Mouse (Mus musculus) embryonic facial prominence, embryonic 11.5 days (tissue): ENCODE data around the gene Gripap1. TPM values are rescaled to one million over a fixed set of nuclear protein-coding genes. Genes with fewer than 3 reads are reported as not detected.
"Not testable (repeated sequence)": the region's sequence is repeated elsewhere in the genome, so short reads cannot be mapped to it uniquely, and the experiment has no call there.

Source experiments
- ATAC-seq: fragments of 200-750 bp; cut with Nextera tagmentation; replicated peaks from 2 replicates; pipeline ENCODE4 v1.8.0; 2017; ENCODE audit warnings: low read depth; ENCODE audit not compliant: insufficient number of reproducible peaks, low FRiP score, low TSS enrichment
- DNase-seq: peaks from one replicate; pipeline ENCODE4 v3.0.0-alpha.2; 2015; ENCODE audit warnings: low spot score
- H3K27ac ChIP-seq: fragments of 300-500 bp; sonication (generic); replicated peaks from 2 replicates; pipeline ENCODE4 v1.5.1; 2014; ENCODE audit warnings: mild to moderate bottlenecking, low read depth, low read length, control low read depth
- H3K27me3 ChIP-seq: fragments of 300-500 bp; sonication (generic); 2 replicates; pipeline ENCODE4 v1.6.1; 2014; ENCODE audit warnings: mild to moderate bottlenecking, low read length, moderate library complexity, mixed read lengths; ENCODE audit not compliant: control insufficient read depth, insufficient read depth
- H3K36me3 ChIP-seq: fragments of 300-500 bp; sonication (generic); replicated peaks from 2 replicates; pipeline ENCODE4 v1.6.1; 2014; ENCODE audit warnings: low read depth, mild to moderate bottlenecking, low read length, moderate library complexity, mixed read lengths; ENCODE audit not compliant: control insufficient read depth, insufficient read depth
- H3K4me1 ChIP-seq: fragments of 300-500 bp; sonication (generic); 2 replicates; pipeline ENCODE4 v1.6.1; 2014; ENCODE audit warnings: low read length, mixed read lengths; ENCODE audit not compliant: control insufficient read depth, insufficient read depth
- H3K4me2 ChIP-seq: fragments of 300-500 bp; sonication (generic); 2 replicates; pipeline ENCODE4 v1.6.1; 2014; ENCODE audit warnings: low read depth, mild to moderate bottlenecking, control low read depth, low read length, moderate library complexity
- H3K4me3 ChIP-seq: fragments of 300-500 bp; sonication (generic); 2 replicates; pipeline ENCODE4 v1.5.1; 2014; ENCODE audit warnings: low read depth, low read length, control low read depth
- H3K9ac ChIP-seq: fragments of 300-500 bp; sonication (generic); replicated peaks from 2 replicates; pipeline ENCODE4 v1.6.1; 2014; ENCODE audit warnings: mild to moderate bottlenecking, control low read depth, low read length
- H3K9me3 ChIP-seq: fragments of 300-500 bp; sonication (generic); replicated peaks from 2 replicates; pipeline ENCODE4 v1.6.1; 2016; ENCODE audit warnings: mild to moderate bottlenecking, low read length, inconsistent platforms, mixed read lengths; ENCODE audit not compliant: control insufficient read depth
- WGBS: fragments of 180-500 bp; shearing (Covaris S2); extraction: QIAGEN DNeasy Blood & Tissue Kit; methylation state at CpG from one replicate; pipeline ENCODE4 v1.1.7; 2014; 5-methylcytosine and 5-hydroxymethylcytosine counted together
- polyA plus RNA-seq: library from polyadenylated mRNA; unstranded; fragments of >200 nt; fragmentation: Nextera tagmentation; extraction: Ambion mirVana; gene quantifications from 2 replicates; pipeline ENCODE4 v1.2.1, GENCODE M21; 2014

Gene Gripap1
- polyA plus RNA-seq, 1 experiment from 2014 or later, result 35.9 TPM

- ATAC-seq (no peak), DNase-seq (peak; percentile 14)
- no peaks in the 10 kb centered on the region for H3K27me3 ChIP-seq
- H3K27ac ChIP-seq, result no peak overlapping the region
- 40% methylated on average over 3 of the region's 3 CpGs for WGBS
- no peaks in the 10 kb centered on the region for H3K9me3 ChIP-seq
- no peaks in the 10 kb centered on the region for H3K4me1 ChIP-seq
- H3K36me3 ChIP-seq, result no peaks in the 10 kb centered on the region
- H3K9ac ChIP-seq, result no peak overlapping the region
- H3K4me3 ChIP-seq, result no peak overlapping the region
- no peak overlapping the region for H3K4me2 ChIP-seq
Measured at GRCm38 (mm10) chrX:7793361-7793760, 3.8 kb downstream of the Gripap1 start.

GRCm38 (mm10) chrX:7795016-7795415 is 5.5 kb downstream of the Gripap1 start:
- H3K27me3 ChIP-seq, result no peaks in the 10 kb centered on the region
- no peaks in the 10 kb centered on the region for H3K4me1 ChIP-seq
- H3K9ac ChIP-seq, result no peak overlapping the region
- DNase-seq (peak; percentile 63), ATAC-seq (no peak)
- H3K4me3 ChIP-seq, result no peak overlapping the region
- no peaks in the 10 kb centered on the region; the same call in 1 of the 2 replicates for H3K36me3 ChIP-seq
- WGBS, result 24% methylated on average over 7 of the region's 7 CpGs
- H3K27ac ChIP-seq, result no peak overlapping the region
- H3K9me3 ChIP-seq, result no peaks in the 10 kb centered on the region
- no peak overlapping the region for H3K4me2 ChIP-seq

DNA sequence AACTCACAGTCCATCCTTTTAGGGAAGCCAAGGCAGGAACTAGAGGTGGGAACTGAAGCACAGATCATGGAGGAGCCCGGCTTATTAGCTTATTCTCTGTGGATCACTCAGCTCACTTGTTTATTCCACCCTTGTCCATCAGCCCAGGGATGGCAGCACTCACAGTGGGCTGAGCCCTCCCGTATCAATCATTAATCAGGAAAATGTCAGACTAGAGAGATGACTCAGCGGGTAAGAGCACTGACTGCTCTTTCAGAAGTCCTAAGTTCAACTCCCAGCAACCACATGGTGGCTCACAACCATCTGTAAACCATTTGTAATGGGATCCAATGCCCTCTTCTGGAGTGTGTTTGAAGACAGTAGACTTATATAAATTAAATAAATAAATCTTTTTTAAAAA is 7.8 kb downstream of the Gripap1 start:
- ATAC-seq (no peak), DNase-seq (no peak)
- Histone ChIP-seq H3K27me3 (no peaks in the 10 kb centered on the region), H3K9me3 (no peaks in the 10 kb centered on the region), H3K36me3 (no peaks in the 10 kb centered on the region; the same call in 1 of the 2 replicates), H3K9ac (no peak overlapping the region), H3K4me1 (no peaks in the 10 kb centered on the region), H3K4me3 (no peak overlapping the region), H3K4me2 (no peak overlapping the region), H3K27ac (no peak overlapping the region)
- WGBS, result 77% methylated on average over 3 of the region's 3 CpGs

DNA sequence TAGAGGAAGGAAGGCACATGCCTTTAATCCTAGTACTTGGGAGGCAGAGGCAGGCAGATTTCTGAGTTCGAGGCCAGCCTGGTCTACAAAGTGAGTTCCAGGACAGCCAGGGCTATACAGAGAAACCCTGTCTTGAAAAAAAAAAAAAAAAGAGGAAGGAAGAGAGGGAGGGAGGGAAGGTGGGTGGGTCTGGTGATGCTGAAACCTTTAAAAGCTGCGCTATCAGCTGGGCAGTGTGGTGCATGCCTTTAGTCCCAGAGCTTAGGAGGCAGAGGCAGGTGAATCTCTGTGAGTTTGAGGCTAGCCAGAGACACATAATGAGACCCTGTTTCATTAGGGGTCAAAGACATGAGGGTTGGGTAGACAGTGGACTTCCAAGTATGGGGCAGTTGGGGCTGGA is 12.6 kb downstream of the Gripap1 start:
- DNase-seq, H3K27me3 ChIP-seq, H3K27ac ChIP-seq, H3K9ac ChIP-seq, H3K4me3 ChIP-seq, H3K4me2 ChIP-seq, ATAC-seq, H3K36me3 ChIP-seq, H3K9me3 ChIP-seq, H3K4me1 ChIP-seq: not testable (repeated sequence)
- 78% methylated on average over 2 of the region's 2 CpGs for WGBS

GRCm38 (mm10) chrX:7815016-7815415 is 25.5 kb downstream of the Gripap1 start:
- 57% methylated on average over 8 of the region's 8 CpGs for WGBS
- H3K27me3 ChIP-seq, H3K4me3 ChIP-seq, H3K27ac ChIP-seq, H3K9ac ChIP-seq, H3K36me3 ChIP-seq, H3K4me1 ChIP-seq, DNase-seq, H3K9me3 ChIP-seq, H3K4me2 ChIP-seq, ATAC-seq: not testable (repeated sequence)

- Histone ChIP-seq H3K4me3 (peak within 1 kb of the TSS; percentile 25), H3K27me3 (no peaks in the 10 kb centered on the region), H3K36me3 (no peaks in the 10 kb centered on the region; the same call in 1 of the 2 replicates), H3K4me1 (no peaks in the 10 kb centered on the region), H3K4me2 (peak within 1 kb of the TSS; percentile 47), H3K9me3 (no peaks in the 10 kb centered on the region), H3K27ac (no peak within 1 kb of the TSS), H3K9ac (peak within 1 kb of the TSS; percentile 37)
- 19% methylated on average over 21 of the region's 24 CpGs for WGBS
- ATAC-seq, result peak; percentile 67
- peak; percentile 28 for DNase-seq
Measured at GRCm38 (mm10) chrX:7821865-7822779, 32.6 kb downstream of the Gripap1 start, which contains the start of gene Kcnd1. Gene Kcnd1 (plus strand): TSS chrX:7822289.

- Histone ChIP-seq H3K4me3 (no peak overlapping the region), H3K9ac (no peak overlapping the region), H3K4me2 (no peak overlapping the region), H3K27me3 (no peaks in the 10 kb centered on the region), H3K4me1 (no peaks in the 10 kb centered on the region), H3K36me3 (no peaks in the 10 kb centered on the region), H3K27ac (no peak overlapping the region), H3K9me3 (no peaks in the 10 kb centered on the region)
- WGBS, result 70% methylated on average over 1 of the region's 1 CpGs
- ATAC-seq (no peak), DNase-seq (no peak)
Measured at GRCm38 (mm10) chrX:7837146-7837545, 47.6 kb downstream of the Gripap1 start.

DNA sequence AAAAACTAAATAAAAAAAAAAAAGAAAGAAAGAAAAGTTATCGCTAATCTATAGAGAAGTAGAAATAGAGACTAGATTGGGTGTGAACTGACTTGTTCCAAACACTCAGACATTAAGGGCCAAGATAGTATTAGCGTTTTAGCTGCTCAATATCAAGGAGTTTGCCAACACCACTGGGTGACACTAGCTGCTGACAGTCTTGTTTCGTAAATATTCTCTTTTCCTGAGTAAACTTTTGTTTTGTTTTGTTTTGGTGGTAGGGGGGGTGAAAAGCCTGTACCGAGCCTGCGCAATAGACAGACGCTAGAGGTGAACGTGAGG is 51.2 kb downstream of the Gripap1 start:
- Histone ChIP-seq H3K4me1 (no peaks in the 10 kb centered on the region), H3K4me3 (no peak overlapping the region), H3K27me3 (no peaks in the 10 kb centered on the region), H3K9ac (no peak overlapping the region), H3K4me2 (peak overlapping the region; percentile 32; the same call in 1 of the 2 replicates), H3K36me3 (no peaks in the 10 kb centered on the region), H3K9me3 (no peaks in the 10 kb centered on the region), H3K27ac (no peak overlapping the region)
- DNase-seq, result no peak
- ATAC-seq, result no peak
- WGBS, result 15% methylated on average over 7 of the region's 7 CpGs
